Mouse (Mus musculus): ENCODE measurements around the gene Bloc1s3. TPM values are rescaled to one million over a fixed set of nuclear protein-coding genes. Genes with fewer than 3 reads are reported as not detected.
A peak's percentile ranks its signal among the peaks of the same experiment; 100 is the strongest.
"Not testable (repeated sequence)": the region's sequence is repeated elsewhere in the genome, so short reads cannot be mapped to it uniquely, and the experiment has no call there.

Bloc1s3 gene
- total and polyA plus RNA-seq, 2 experiments from 2014 or later: 5.1 to 17.3 TPM

- no peaks in the 10 kb centered on the region for H3K9me3 ChIP-seq (ENCODE audit: low read length)
- H3K36me3 ChIP-seq (ENCODE audit: insufficient read depth): no peaks in the 10 kb centered on the region
- peak within 1 kb of the TSS; percentile 22; the same call in 1 of the 2 replicates for H3K9ac ChIP-seq
- H3K27ac ChIP-seq (ENCODE audit: low read depth, low read length): no peak within 1 kb of the TSS
- peaks cover 3% of the 10 kb centered on the region; the same call in 1 of the 2 replicates for H3K4me1 ChIP-seq (ENCODE audit: insufficient read depth)
- DNase-seq (peak; percentile 24), ATAC-seq (peak; percentile 55; the same call in 1 of the 2 replicates)
- 4% methylated on average over 22 of the region's 29 CpGs for WGBS
- peak; percentile 68 for TF ChIP-seq CTCF (IDR thresholded peaks at IDR 0.05; ENCODE audit: low read depth)
- peaks cover 40% of the 10 kb centered on the region for H3K27me3 ChIP-seq (ENCODE audit: insufficient read depth, low read length)
- H3K4me3 ChIP-seq (ENCODE audit: low read depth, low read length): peak within 1 kb of the TSS; percentile 17; the same call in 1 of the 2 replicates
- H3K4me2 ChIP-seq (ENCODE audit: low read depth): peak within 1 kb of the TSS; percentile 52
Observed at GRCm38 (mm10) chr7:19517652-19518365, 9.6 kb upstream of the Bloc1s3 start, which contains the start of gene Nkpd1. Gene Nkpd1, plus strand, starts transcription at chr7:19517838.

- no peak for TF ChIP-seq CTCF (IDR thresholded peaks at IDR 0.05; ENCODE audit: low read depth)
- no peak overlapping the region for H3K4me2 ChIP-seq (ENCODE audit: low read depth)
- 78% methylated on average over 6 of the region's 6 CpGs for WGBS
- no peak overlapping the region for H3K9ac ChIP-seq
- peaks cover 11% of the 10 kb centered on the region; the same call in 1 of the 2 replicates for H3K4me1 ChIP-seq (ENCODE audit: insufficient read depth)
- no peak overlapping the region for H3K27ac ChIP-seq (ENCODE audit: low read depth, low read length)
- no peaks in the 10 kb centered on the region for H3K27me3 ChIP-seq (ENCODE audit: insufficient read depth, low read length)
- no peak for ATAC-seq
- H3K4me3 ChIP-seq (ENCODE audit: low read depth, low read length): no peak overlapping the region
- no peak for DNase-seq
- H3K36me3 ChIP-seq (ENCODE audit: insufficient read depth): no peaks in the 10 kb centered on the region
- H3K9me3 ChIP-seq (ENCODE audit: low read length): no peaks in the 10 kb centered on the region
Observed at GRCm38 (mm10) chr7:19512353-19512752, 4.2 kb upstream of the Bloc1s3 start.

- H3K27ac ChIP-seq (ENCODE audit: low read depth, low read length); H3K4me2 ChIP-seq (ENCODE audit: low read depth); H3K9me3 ChIP-seq (ENCODE audit: low read length); H3K27me3 ChIP-seq (ENCODE audit: insufficient read depth, low read length); H3K36me3 ChIP-seq (ENCODE audit: insufficient read depth); H3K4me3 ChIP-seq (ENCODE audit: low read depth, low read length); ATAC-seq; H3K9ac ChIP-seq; DNase-seq: not testable (repeated sequence)
- peaks cover 11% of the 10 kb centered on the region; the same call in 1 of the 2 replicates for H3K4me1 ChIP-seq (ENCODE audit: insufficient read depth)
- WGBS: 85% methylated on average over 7 of the region's 7 CpGs
Observed at GRCm38 (mm10) chr7:19511934-19512333, 3.8 kb upstream of the Bloc1s3 start.

GRCm38 (mm10) chr7:19509786-19510185, 1.6 kb upstream of the Bloc1s3 start:
- H3K9ac ChIP-seq: peak overlapping the region; percentile 75; the same call in 1 of the 2 replicates

GRCm38 (mm10) chr7:19508924-19509568, 879 bp upstream of the Bloc1s3 start:
- Histone ChIP-seq H3K27ac (ENCODE audit: low read depth, low read length) (peak overlapping the region; percentile 85), H3K9me3 (ENCODE audit: low read length) (no peaks in the 10 kb centered on the region), H3K4me1 (ENCODE audit: insufficient read depth) (peaks cover 11% of the 10 kb centered on the region; the same call in 1 of the 2 replicates), H3K4me3 (ENCODE audit: low read depth, low read length) (peak overlapping the region; percentile 62), H3K9ac (peak overlapping the region; percentile 75), H3K36me3 (ENCODE audit: insufficient read depth) (no peaks in the 10 kb centered on the region), H3K4me2 (ENCODE audit: low read depth) (peak overlapping the region; percentile 82), H3K27me3 (ENCODE audit: insufficient read depth, low read length) (no peaks in the 10 kb centered on the region)
- DNase-seq: no peak
- no peak for TF ChIP-seq CTCF (IDR thresholded peaks at IDR 0.05; ENCODE audit: low read depth)
- WGBS: 8% methylated on average over 15 of the region's 15 CpGs
- ATAC-seq: peak; percentile 23

More at GRCm38 (mm10) chr7:19509786-19510185, 1.6 kb upstream of the Bloc1s3 start:
- Histone ChIP-seq H3K27ac (ENCODE audit: low read depth, low read length) (no peak overlapping the region), H3K9me3 (ENCODE audit: low read length) (no peaks in the 10 kb centered on the region), H3K4me2 (ENCODE audit: low read depth) (peak overlapping the region; percentile 82), H3K4me3 (ENCODE audit: low read depth, low read length) (no peak overlapping the region), H3K4me1 (ENCODE audit: insufficient read depth) (peaks cover 11% of the 10 kb centered on the region; the same call in 1 of the 2 replicates), H3K36me3 (ENCODE audit: insufficient read depth) (no peaks in the 10 kb centered on the region), H3K27me3 (ENCODE audit: insufficient read depth, low read length) (no peaks in the 10 kb centered on the region)
- no peak for TF ChIP-seq CTCF (IDR thresholded peaks at IDR 0.05; ENCODE audit: low read depth)
- ATAC-seq (no peak), DNase-seq (no peak)
- WGBS: 96% methylated on average over 7 of the region's 7 CpGs

- H3K4me2 ChIP-seq (ENCODE audit: low read depth): peak overlapping the region; percentile 82
- DNase-seq (peak; percentile 26), ATAC-seq (no peak)
- no peaks in the 10 kb centered on the region for H3K36me3 ChIP-seq (ENCODE audit: insufficient read depth)
- no peak overlapping the region for H3K27ac ChIP-seq (ENCODE audit: low read depth, low read length)
- H3K9me3 ChIP-seq (ENCODE audit: low read length): no peaks in the 10 kb centered on the region
- no peak for TF ChIP-seq CTCF (IDR thresholded peaks at IDR 0.05; ENCODE audit: low read depth)
- 4% methylated on average over 18 of the region's 18 CpGs for WGBS
- H3K27me3 ChIP-seq (ENCODE audit: insufficient read depth, low read length): no peaks in the 10 kb centered on the region
- H3K4me1 ChIP-seq (ENCODE audit: insufficient read depth): peaks cover 11% of the 10 kb centered on the region; the same call in 1 of the 2 replicates
- peak overlapping the region; percentile 62 for H3K4me3 ChIP-seq (ENCODE audit: low read depth, low read length)
- peak overlapping the region; percentile 75 for H3K9ac ChIP-seq
Observed at GRCm38 (mm10) chr7:19507612-19507981, 570 bp downstream of the Bloc1s3 start.

Data from forebrain, postnatal 0 days (tissue).